In the genomic region with DNA sequence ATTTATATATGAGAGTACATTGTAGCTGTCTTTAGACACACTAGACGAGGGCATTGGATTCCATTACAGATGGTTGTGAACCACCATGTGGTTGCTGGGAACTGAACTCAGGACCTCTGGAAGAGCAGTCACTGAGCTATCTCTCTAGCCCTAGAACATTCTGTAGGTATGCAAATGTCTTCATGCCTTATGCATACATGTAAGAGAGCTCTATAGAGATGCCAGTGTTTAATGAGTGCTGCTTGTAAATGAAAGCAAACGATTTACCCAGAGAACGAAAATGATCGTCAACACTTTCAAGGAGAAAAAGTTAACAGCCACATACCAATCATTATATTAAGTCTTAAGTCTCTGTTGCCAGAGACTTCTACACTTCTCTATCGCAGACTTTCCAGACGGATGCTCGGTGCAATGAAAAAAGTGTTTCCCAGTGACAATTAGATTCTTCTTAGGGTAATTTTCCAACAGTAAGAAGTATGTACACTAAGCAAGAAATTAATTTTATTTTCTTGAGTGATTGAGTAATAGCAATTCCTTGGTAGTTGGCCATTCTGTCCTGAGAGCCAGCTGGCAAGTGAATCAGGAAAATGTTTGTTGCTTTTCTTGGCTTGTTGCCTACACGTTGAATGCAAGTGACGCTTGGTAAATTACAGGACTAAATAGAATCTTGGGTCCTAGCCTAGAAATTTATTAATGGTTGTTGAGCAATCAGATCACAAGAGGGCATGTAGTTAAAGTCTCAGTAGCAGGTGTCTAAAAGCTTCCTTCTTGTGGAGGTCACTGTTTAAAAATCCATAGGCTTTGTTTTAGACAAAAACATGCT, we compare ENCODE assay signal across 8 mouse cellular contexts.
DNase-seq lines count a peak whose midpoint lies in the region; TF ChIP-seq lines count a peak whose summit lies in the region.

No protein-coding gene starts in this region.

- TF ChIP-seq CTCF in brain, embryonic 14.5 days (IDR thresholded peaks at IDR 0.05; ENCODE audit: borderline replicate concordance, extremely low read depth, insufficient read depth, insufficient read length): no peak

- TF ChIP-seq POLR2A in brain, embryonic 14.5 days (IDR thresholded peaks at IDR 0.05; ENCODE audit: borderline replicate concordance, extremely low read depth, insufficient read depth, insufficient read length, poor library complexity, severe bottlenecking): no peak

- peak; percentile 5 to 16 for DNase-seq in layer of hippocampus, adult 18-20 months (ENCODE audit: low spot score in 2 of 2)
- DNase-seq in layer of hippocampus, postnatal 36 days: no peak
- peak; percentile 96 for DNase-seq in brain, embryonic 14.5 days (ENCODE audit: low read depth)
- DNase-seq in gastrocnemius, adult 8-10 months (ENCODE audit: low spot score in 2 of 2): peak; percentile 29
- peak; percentile 59 for DNase-seq in lung, postnatal 10 days
- no peak for DNase-seq in embryo, embryonic 11 days
- DNase-seq in thymus, postnatal 36 days: no peak
- no peak for DNase-seq in thymus, postnatal 10 days (ENCODE audit: low spot score in 2 of 2)

Comparison
In these comparisons a context has a peak if more than half of its experiments do, and no peak if none do; other contexts are left out.
1. DNase-seq: peak in layer of hippocampus, adult 18-20 months (2 of 2), brain, embryonic 14.5 days (single experiment), gastrocnemius, adult 8-10 months (2 of 2) and lung, postnatal 10 days (single experiment); none in layer of hippocampus, postnatal 36 days (0 of 2), embryo, embryonic 11 days (single experiment), thymus, postnatal 36 days (0 of 2) and thymus, postnatal 10 days (0 of 2).